Mouse (Mus musculus): ENCODE data around the gene Scrn3.

Scrn3 gene

DNA sequence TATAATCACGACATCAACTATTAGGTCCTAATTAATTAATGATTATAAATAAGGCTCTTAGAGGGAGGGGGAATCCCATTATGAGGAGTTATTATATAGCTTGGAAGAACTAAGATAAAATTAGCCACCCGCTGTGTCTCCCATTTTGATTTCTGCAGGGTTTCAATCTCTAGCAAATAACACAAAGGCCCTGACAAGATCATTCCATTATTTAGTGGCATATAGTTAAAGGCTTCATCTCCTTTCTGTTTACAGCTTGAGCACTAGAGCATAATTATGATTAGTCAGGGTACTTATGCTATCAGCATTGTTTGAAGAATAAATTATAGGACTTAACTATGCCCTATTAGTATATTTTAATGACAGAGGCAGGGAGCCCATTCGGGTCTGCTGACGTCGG, 65.9 kb downstream of the Scrn3 start:
- no peak for DNase-seq (ENCODE audit: inconsistent age in 2 of 2, low spot score in 1 of 2)

- DNase-seq (ENCODE audit: inconsistent age in 2 of 2, low spot score in 1 of 2): no peak
Observed at GRCm38 (mm10) chr2:73379656-73380055, 67.3 kb downstream of the Scrn3 start.

GRCm38 (mm10) chr2:73380298-73380975, 68.0 kb downstream of the Scrn3 start:
- no peak for DNase-seq (ENCODE audit: inconsistent age in 2 of 2, low spot score in 1 of 2)

DNA sequence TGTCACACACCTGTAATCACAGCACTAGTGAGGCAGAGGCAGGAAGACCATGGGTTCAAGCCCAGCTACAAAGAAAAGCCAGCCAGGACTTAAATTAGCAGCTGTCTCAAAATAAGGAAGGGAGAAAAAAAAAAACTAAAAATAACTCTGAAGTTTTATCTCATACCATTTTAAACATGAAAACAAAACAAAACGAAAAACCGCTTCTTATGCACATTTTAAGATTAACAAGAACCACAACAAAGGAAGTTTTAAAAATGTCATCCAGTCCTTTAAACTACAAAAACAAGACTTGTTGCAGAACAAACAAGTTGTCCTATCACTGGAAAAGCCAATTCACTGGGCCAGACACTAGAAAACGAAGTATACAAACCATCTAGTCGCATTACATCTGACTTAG, 72.8 kb downstream of the Scrn3 start:
- no peak for DNase-seq (ENCODE audit: inconsistent age in 2 of 2, low spot score in 1 of 2)

DNA sequence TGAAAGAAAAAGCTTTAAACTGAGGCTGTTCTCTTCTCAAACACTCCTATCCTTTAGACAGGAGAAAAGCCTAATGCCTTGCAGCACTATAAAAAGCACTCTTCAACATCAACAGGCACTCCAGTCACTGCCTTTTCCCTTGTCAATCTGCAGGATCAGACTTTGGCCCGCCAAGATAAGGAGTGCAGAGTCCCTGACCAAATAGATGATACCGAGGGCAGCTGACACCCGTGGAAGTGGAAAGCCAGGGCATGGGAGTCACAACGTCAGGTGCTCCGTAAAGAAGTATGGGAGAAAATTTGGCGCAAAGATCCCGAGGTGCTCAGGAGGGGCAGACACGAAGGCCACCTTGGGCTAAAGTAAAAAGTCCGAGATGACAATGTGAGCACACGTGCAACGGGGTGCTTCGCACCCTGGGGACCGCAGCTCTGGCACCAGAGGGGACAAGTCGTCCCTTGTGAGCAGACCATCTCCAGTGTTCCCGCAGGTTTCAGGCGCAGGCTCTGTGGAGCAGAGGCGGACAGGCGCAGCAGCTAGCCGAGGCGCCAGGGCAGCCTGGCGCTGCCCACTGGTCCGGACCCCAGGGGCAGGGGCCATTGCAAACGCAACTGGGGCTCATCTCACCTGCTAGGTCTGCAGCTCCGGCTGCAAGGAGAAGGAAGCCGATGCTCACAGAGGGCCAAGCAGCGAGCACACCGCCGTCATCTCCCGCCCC, 73.4 kb downstream of the Scrn3 start:
- no peak for DNase-seq (ENCODE audit: inconsistent age in 2 of 2, low spot score in 1 of 2)

GRCm38 (mm10) chr2:73386356-73387046, 74.1 kb downstream of the Scrn3 start, which contains the start of gene Gpr155:
TSS of gene Gpr155 (minus strand) at chr2:73386572.
- DNase-seq (ENCODE audit: inconsistent age in 2 of 2, low spot score in 1 of 2): peak; percentile 100
